34 mouse cellular contexts compared by ENCODE assay signal in the genomic region with DNA sequence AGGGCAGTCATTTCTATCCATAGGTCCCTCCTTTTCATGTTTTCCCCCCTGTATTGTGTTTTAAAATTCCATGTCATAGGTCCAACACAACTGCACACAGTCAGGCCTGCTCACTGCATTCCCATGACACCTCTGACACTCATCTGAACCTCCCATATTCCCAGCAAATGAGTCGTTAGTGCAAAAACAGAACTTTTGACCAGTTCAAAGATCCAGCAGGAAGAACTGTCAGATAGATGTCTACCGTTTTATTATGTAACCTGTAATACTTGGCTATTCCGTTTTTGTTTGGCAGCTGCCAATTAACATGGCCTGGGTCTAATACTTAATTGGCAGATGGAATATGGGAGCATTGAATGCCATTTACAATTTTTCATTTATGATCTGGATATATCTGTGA. TPM values are rescaled to one million over a fixed set of nuclear protein-coding genes. Genes with fewer than 3 reads are reported as not detected.
"Had no signal": no experiment of that assay in that cellular context is flagged by ENCODE, and none has a peak within 500 bp of the region (broad histone marks: within the 10 kb centered on the region; RNA-seq: fewer than 3 reads in every experiment).

No protein-coding gene starts in this region.

- H3K4me3 ChIP-seq: limb, embryonic 10.5 days; limb, embryonic 12.5 days; limb, embryonic 13.5 days; limb, embryonic 15.5 days; liver, embryonic 12.5 days; liver, embryonic 13.5 days; liver, embryonic 15.5 days; lung, embryonic 15.5 days; midbrain, embryonic 10.5 days; midbrain, embryonic 12.5 days; midbrain, embryonic 13.5 days; midbrain, embryonic 15.5 days; myocyte; neural tube, embryonic 12.5 days had no signal

- H3K27ac ChIP-seq: limb, embryonic 10.5 days; limb, embryonic 12.5 days; limb, embryonic 13.5 days; limb, embryonic 15.5 days; liver, embryonic 12.5 days; liver, embryonic 13.5 days; liver, embryonic 14.5 days; liver, embryonic 15.5 days; lung, embryonic 15.5 days; macrophage; midbrain, embryonic 10.5 days; midbrain, embryonic 12.5 days; midbrain, embryonic 13.5 days; midbrain, embryonic 15.5 days; neural tube, embryonic 12.5 days had no signal

- H3K4me2 ChIP-seq: limb, embryonic 12.5 days; limb, embryonic 13.5 days; limb, embryonic 15.5 days; liver, embryonic 11.5 days; liver, embryonic 12.5 days; liver, embryonic 13.5 days; liver, embryonic 15.5 days; lung, embryonic 14.5 days; lung, embryonic 15.5 days; midbrain, embryonic 11.5 days; midbrain, embryonic 12.5 days; midbrain, embryonic 13.5 days; midbrain, embryonic 15.5 days; neural tube, embryonic 12.5 days had no signal

- H3K4me1 ChIP-seq: limb, embryonic 10.5 days; liver, embryonic 12.5 days; liver, embryonic 13.5 days; liver, embryonic 15.5 days; lung, embryonic 15.5 days; midbrain, embryonic 12.5 days; midbrain, embryonic 13.5 days; midbrain, embryonic 15.5 days; neural tube, embryonic 12.5 days had no signal

- ATAC-seq: liver, embryonic 12.5 days; lung, postnatal 0 days; midbrain, embryonic 13.5 days; midbrain, embryonic 15.5 days; midbrain, embryonic 16.5 days had no signal

- H3K36me3 ChIP-seq: limb, embryonic 10.5 days; limb, embryonic 12.5 days; limb, embryonic 13.5 days; limb, embryonic 15.5 days; liver, embryonic 12.5 days; liver, embryonic 13.5 days; liver, embryonic 15.5 days; lung, embryonic 15.5 days; midbrain, embryonic 10.5 days; midbrain, embryonic 12.5 days; midbrain, embryonic 13.5 days; midbrain, embryonic 15.5 days; neural tube, embryonic 12.5 days had no signal

- H3K9ac ChIP-seq: limb, embryonic 12.5 days; limb, embryonic 13.5 days; limb, embryonic 15.5 days; liver, embryonic 12.5 days; liver, embryonic 13.5 days; liver, embryonic 14.5 days; liver, embryonic 15.5 days; lung, embryonic 14.5 days; lung, embryonic 15.5 days; midbrain, embryonic 12.5 days; midbrain, embryonic 13.5 days; midbrain, embryonic 15.5 days; neural tube, embryonic 12.5 days had no signal

- H3K9me3 ChIP-seq: limb, embryonic 10.5 days; limb, embryonic 12.5 days; limb, embryonic 13.5 days; limb, embryonic 15.5 days; liver, embryonic 13.5 days; liver, embryonic 15.5 days; lung, embryonic 15.5 days; midbrain, embryonic 10.5 days; midbrain, embryonic 12.5 days; midbrain, embryonic 13.5 days; midbrain, embryonic 15.5 days; neural tube, embryonic 12.5 days had no signal

- DNase-seq: left cerebral cortex, postnatal 4 days; liver; liver, embryonic 13.5 days; lung, adult 18-20 months; lung, adult 2 months; lung, embryonic 14.5 days; lung, postnatal 10 days; lung, postnatal 14 days; lung, postnatal 36 days; lung, postnatal 4 days; midbrain, embryonic 14.5 days had no signal

- H3K27me3 ChIP-seq: limb, embryonic 12.5 days; limb, embryonic 13.5 days; limb, embryonic 15.5 days; liver, embryonic 12.5 days; liver, embryonic 13.5 days; liver, embryonic 15.5 days; lung, embryonic 15.5 days; megakaryocyte, embryonic 14.5 days; midbrain, embryonic 12.5 days; midbrain, embryonic 13.5 days; midbrain, embryonic 15.5 days; neural tube, embryonic 12.5 days had no signal

RNA-seq across cellular contexts. Expression of a gene that starts 34.0 kb away (rescaled TPM):
- total RNA-seq: megakaryocyte, adult 5-6 weeks; monocyte, adult 5-6 weeks had no signal
- polyA plus RNA-seq: macrophage; midbrain, embryonic 10.5 days; myocyte; neural tube, embryonic 11.5 days had no signal
